Mouse (Mus musculus) left cerebral cortex, adult 18-20 months (tissue): ENCODE measurements around the gene Sst. TPM values are rescaled to one million over a fixed set of nuclear protein-coding genes. Genes with fewer than 3 reads are reported as not detected.

ENCODE experiments used
- DNase-seq, 2 experiments: peaks; one replicate each; pipeline ENCODE4 v3.0.0; 2021 to 2022; ENCODE audit warnings: low spot score in 2 of 2, mixed read lengths in 1 of 2
- total RNA-seq, 2 experiments: library from RNA; stranded (reverse); gene quantifications; 2 replicates each; pipeline ENCODE4 v1.2.3; 2021

The Sst gene
- total RNA-seq, 2 experiments from 2014 or later, result 420 to 444 TPM

- no peak for DNase-seq
Measured at GRCm38 (mm10) chr16:23887910-23888579, 2.7 kb downstream of the Sst start.

GRCm38 (mm10) chr16:23885098-23885497 is 5.7 kb downstream of the Sst start:
- no peak for DNase-seq

DNA sequence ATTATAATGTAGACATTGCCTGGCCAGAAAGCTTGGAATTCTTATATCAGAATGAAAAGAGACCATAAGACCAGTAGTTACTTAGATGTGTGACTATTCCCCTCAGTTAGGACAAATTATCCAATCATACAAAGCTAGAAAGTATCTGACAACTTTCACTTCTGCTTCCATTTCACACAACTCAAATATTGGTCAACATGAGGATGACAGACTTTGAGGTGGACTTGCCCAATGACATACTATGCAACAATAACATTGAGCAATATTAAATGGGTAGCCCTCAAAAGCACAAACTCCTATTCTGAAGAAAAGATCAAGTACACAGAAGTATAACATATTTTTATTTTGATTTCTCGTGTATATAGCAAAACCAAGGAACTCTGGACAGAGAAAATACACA is 35.5 kb downstream of the Sst start:
- no peak for DNase-seq

DNA sequence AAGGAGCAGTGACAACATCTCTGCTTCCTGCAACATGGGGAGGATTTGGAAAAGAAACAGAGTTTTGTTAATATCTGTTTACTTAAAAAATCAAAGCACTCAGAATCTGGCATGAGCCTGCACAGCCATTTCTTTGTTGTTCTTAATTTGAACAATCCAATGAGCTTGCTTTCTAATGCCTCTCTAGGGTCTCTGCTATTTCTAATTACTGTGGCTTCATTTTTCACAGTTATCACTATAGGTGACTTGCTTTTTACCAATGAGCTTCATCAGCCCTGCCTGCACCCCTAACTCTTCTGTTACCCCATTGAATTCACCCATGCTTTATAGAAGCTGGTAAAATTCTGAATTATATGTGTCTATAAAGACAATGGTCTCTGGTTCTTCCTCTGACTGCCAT is 41.0 kb downstream of the Sst start:
- no peak for DNase-seq

DNA sequence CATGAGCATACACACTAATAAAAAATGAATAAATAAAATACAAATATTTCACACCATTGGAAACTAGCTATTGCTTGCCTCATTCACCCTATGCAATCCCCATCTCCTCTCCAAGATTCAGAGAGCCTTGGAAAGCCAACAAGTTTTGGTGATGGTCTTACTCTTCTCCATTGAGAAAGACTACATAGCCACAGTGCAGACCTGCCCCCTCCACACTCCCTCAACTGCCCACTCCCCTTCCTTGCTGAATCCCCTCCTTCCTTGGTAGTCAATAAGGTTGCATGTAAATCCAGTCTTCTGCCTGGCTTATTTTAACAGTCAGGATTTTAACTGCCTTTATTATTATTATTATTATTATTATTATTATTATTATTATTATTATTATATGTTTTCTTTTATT is 41.6 kb downstream of the Sst start:
- no peak for DNase-seq

GRCm38 (mm10) chr16:23844622-23845021 is 46.1 kb downstream of the Sst start:
- no peak for DNase-seq

DNA sequence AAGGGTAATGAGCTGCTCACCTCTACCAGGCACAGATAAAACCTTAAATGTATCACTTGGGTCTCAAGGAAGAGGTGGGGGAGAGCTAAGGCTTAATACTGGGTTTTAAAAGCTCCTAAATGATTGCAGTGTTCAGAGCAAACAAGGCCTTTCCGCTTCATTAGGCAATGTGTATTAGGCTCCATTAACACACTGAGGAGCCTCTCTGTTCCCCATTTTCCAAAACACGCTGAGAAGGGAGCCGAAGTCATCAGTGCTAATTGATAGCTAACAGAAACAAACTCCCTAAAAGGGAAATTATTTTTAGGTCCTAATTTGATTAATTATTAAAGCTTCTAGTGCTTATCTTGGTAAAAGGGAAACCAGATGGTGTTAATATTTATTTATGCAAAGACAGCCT is 48.1 kb downstream of the Sst start:
- DNase-seq, result no peak

Other genes with a start within 250 kb of the Sst start
- gene Rtp2, start 41.4 kb upstream of the Sst start, total RNA-seq, result under 1 TPM in 1 of 2 experiments, not detected in 1; 0.42 TPM
- gene Gm37419, start 97.5 kb upstream of the Sst start, total RNA-seq, result not detected
- 10 to 100 TPM; 28.4 TPM for gene Bcl6, start 97.9 kb upstream of the Sst start, total RNA-seq